Mouse (Mus musculus): ENCODE measurements around the gene Med13l. TPM values are rescaled to one million over a fixed set of nuclear protein-coding genes. Genes with fewer than 3 reads are reported as not detected.

The Med13l gene
- polyA plus RNA-seq, 1 experiment from 2014 or later, result 5.9 TPM

DNA sequence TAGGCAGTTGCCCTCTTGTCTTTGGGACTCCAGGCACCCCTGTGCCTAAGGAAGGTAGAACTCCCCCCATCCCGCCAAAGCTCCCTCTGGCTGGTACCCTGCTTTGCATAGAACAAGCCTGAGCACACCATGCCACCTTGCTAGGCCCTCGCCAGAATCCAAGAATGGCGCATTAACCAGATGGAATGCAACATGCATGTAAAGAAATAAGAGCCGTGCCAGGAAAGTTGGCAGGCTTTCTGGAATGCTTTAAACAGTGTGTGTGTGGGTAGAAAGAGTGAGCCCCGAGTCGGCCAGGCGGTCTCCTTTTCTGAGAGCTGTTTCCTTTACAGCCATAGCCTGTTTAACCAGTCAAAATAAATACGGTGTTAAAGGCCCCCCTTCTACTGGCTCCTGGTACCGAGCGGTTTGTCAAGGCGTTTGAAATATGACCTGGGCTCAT, 45.2 kb upstream of the Med13l start:
- WGBS (ENCODE audit: insufficient replicate concordance), result 43% methylated on average over 11 of the region's 11 CpGs
- ATAC-seq (no peak), DNase-seq (no peak)
- Histone ChIP-seq H3K4me2 (ENCODE audit: low read depth, low read length) (no peak overlapping the region), H3K9ac (replicated peaks) (no peak overlapping the region), H3K36me3 (replicated peaks; ENCODE audit: insufficient read depth, low read length) (no peaks in the 10 kb centered on the region), H3K4me1 (ENCODE audit: insufficient read depth) (peaks cover 22% of the 10 kb centered on the region), H3K27me3 (ENCODE audit: insufficient read depth, low read length) (peaks cover 28% of the 10 kb centered on the region), H3K9me3 (ENCODE audit: low read length) (no peaks in the 10 kb centered on the region), H3K4me3 (ENCODE audit: low read depth, low read length) (no peak overlapping the region), H3K27ac (ENCODE audit: low read depth) (no peak overlapping the region)
- TF ChIP-seq CTCF (IDR thresholded peaks at IDR 0.05; ENCODE audit: low read depth) (no peak), EP300 (IDR thresholded peaks at IDR 0.05; ENCODE audit: low read depth) (no peak)

DNA sequence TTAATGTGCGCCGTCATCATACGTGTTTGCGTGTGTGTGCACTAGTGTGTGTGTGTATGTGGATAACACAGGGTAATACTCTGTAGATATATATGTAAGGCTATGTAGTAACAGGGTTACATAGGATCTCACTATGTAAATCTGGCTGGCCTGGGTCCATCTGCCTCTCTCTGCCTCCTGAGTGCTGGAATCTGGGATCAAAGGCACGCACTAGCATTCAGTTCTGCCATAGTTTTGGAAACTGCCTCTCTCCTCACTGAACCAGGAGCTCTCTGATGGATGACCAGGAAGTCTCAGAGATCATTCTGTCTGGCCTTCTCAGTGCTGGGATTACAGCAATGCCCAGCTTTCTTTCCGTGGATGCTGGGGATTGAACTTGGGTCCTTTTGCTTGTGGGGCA, 44.4 kb upstream of the Med13l start:
- Histone ChIP-seq H3K4me1 (ENCODE audit: insufficient read depth) (peaks cover 22% of the 10 kb centered on the region), H3K4me3 (ENCODE audit: low read depth, low read length) (no peak overlapping the region), H3K9me3 (ENCODE audit: low read length) (no peaks in the 10 kb centered on the region), H3K9ac (replicated peaks) (no peak overlapping the region), H3K27me3 (ENCODE audit: insufficient read depth, low read length) (peaks cover 28% of the 10 kb centered on the region), H3K4me2 (ENCODE audit: low read depth, low read length) (no peak overlapping the region), H3K27ac (ENCODE audit: low read depth) (no peak overlapping the region), H3K36me3 (replicated peaks; ENCODE audit: insufficient read depth, low read length) (no peaks in the 10 kb centered on the region)
- 85% methylated on average over 6 of the region's 6 CpGs for WGBS (ENCODE audit: insufficient replicate concordance)
- TF ChIP-seq EP300 (IDR thresholded peaks at IDR 0.05; ENCODE audit: low read depth), result no peak
- no peak for TF ChIP-seq CTCF (IDR thresholded peaks at IDR 0.05; ENCODE audit: low read depth)
- ATAC-seq, result no peak
- no peak for DNase-seq

DNA sequence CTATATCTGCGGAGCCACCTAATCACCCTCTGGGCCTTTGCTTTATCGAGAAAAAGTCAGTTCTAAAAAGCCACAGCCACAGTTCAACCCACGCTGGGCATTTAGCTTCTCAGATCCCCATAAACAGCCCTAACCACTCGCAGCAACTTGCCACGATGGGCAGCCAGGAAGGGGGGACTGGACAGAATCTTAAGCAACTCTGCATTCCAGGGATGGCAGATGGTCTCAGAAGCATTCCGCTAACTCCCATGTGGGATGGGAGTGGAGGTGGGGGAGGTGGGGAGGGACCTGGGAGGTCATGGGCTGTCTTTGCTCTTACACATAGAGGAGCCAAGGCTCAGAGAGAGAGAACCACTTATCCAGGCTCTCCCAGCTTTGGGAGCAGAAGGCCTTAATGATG, 44.0 kb upstream of the Med13l start:
- TF ChIP-seq EP300 (IDR thresholded peaks at IDR 0.05; ENCODE audit: low read depth) (no peak), CTCF (IDR thresholded peaks at IDR 0.05; ENCODE audit: low read depth) (no peak)
- Histone ChIP-seq H3K27me3 (ENCODE audit: insufficient read depth, low read length) (peaks cover 28% of the 10 kb centered on the region), H3K27ac (ENCODE audit: low read depth) (no peak overlapping the region), H3K36me3 (replicated peaks; ENCODE audit: insufficient read depth, low read length) (no peaks in the 10 kb centered on the region), H3K4me2 (ENCODE audit: low read depth, low read length) (no peak overlapping the region), H3K9ac (replicated peaks) (no peak overlapping the region), H3K4me1 (ENCODE audit: insufficient read depth) (peaks cover 22% of the 10 kb centered on the region), H3K4me3 (ENCODE audit: low read depth, low read length) (no peak overlapping the region), H3K9me3 (ENCODE audit: low read length) (no peaks in the 10 kb centered on the region)
- DNase-seq, result no peak
- whole genome bisulfite sequencing (ENCODE audit: insufficient replicate concordance), result 53% methylated on average over 6 of the region's 6 CpGs
- ATAC-seq, result no peak

DNA sequence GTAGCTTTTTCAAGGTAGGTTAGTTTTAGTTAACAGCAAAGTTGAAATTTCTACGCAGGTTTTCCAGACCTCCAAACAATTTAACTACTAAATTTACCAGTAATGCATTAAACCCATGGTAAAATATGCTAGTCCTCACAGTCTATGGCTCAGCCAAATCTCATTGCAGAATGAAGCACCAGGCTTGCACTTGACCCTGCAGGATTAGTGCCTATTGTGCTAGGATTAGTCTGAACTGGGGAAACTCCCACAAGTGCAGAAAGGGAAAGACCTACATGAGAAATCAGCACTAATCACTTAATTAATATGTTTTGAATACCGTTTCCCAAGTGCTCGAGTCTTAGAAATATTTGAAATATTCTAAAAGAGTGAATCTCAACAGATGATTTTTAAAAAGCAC, 40.0 kb upstream of the Med13l start:
- TF ChIP-seq CTCF (IDR thresholded peaks at IDR 0.05; ENCODE audit: low read depth), result no peak
- TF ChIP-seq EP300 (IDR thresholded peaks at IDR 0.05; ENCODE audit: low read depth), result no peak
- Histone ChIP-seq H3K4me2 (ENCODE audit: low read depth, low read length) (no peak overlapping the region), H3K27me3 (ENCODE audit: insufficient read depth, low read length) (peaks cover 14% of the 10 kb centered on the region), H3K36me3 (replicated peaks; ENCODE audit: insufficient read depth, low read length) (no peaks in the 10 kb centered on the region), H3K9me3 (ENCODE audit: low read length) (no peaks in the 10 kb centered on the region), H3K9ac (replicated peaks) (no peak overlapping the region), H3K4me1 (ENCODE audit: insufficient read depth) (0 out of 2 replicates have a peak, but pooled peaks cover 3% of the 10 kb centered on the region), H3K4me3 (ENCODE audit: low read depth, low read length) (no peak overlapping the region), H3K27ac (ENCODE audit: low read depth) (no peak overlapping the region)
- whole genome bisulfite sequencing (ENCODE audit: insufficient replicate concordance), result 71% methylated on average over 3 of the region's 3 CpGs
- DNase-seq (no peak), ATAC-seq (no peak)

DNA sequence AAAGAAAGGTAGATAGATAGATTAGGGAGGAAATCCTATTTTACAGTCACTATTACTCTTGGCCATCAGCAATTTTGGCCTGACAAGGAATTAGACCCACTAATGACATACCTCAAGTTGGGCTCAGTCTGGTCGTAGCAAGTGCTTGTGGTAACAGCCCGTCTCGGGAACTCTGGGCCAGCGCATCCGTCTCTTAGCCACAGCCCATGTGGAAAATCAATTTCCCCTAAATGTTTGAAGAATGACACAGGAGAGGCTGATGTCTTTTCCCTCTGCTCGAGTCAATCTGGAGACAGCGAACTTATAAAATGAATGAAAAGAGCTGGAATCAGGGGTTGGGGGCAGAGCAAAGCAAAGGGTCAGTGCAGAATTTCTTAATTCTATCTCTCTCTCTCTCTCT, 36.1 kb upstream of the Med13l start:
- Histone ChIP-seq H3K4me2 (ENCODE audit: low read depth, low read length) (no peak overlapping the region), H3K27ac (ENCODE audit: low read depth) (no peak overlapping the region), H3K9ac (replicated peaks) (no peak overlapping the region), H3K9me3 (ENCODE audit: low read length) (no peaks in the 10 kb centered on the region), H3K27me3 (ENCODE audit: insufficient read depth, low read length) (0 out of 2 replicates have a peak, but pooled peaks cover 2% of the 10 kb centered on the region), H3K36me3 (replicated peaks; ENCODE audit: insufficient read depth, low read length) (no peaks in the 10 kb centered on the region), H3K4me3 (ENCODE audit: low read depth, low read length) (no peak overlapping the region), H3K4me1 (ENCODE audit: insufficient read depth) (no peaks in the 10 kb centered on the region)
- TF ChIP-seq CTCF (IDR thresholded peaks at IDR 0.05; ENCODE audit: low read depth) (no peak), EP300 (IDR thresholded peaks at IDR 0.05; ENCODE audit: low read depth) (no peak)
- ATAC-seq (no peak), DNase-seq (no peak)
- 74% methylated on average over 7 of the region's 7 CpGs for WGBS (ENCODE audit: insufficient replicate concordance)

DNA sequence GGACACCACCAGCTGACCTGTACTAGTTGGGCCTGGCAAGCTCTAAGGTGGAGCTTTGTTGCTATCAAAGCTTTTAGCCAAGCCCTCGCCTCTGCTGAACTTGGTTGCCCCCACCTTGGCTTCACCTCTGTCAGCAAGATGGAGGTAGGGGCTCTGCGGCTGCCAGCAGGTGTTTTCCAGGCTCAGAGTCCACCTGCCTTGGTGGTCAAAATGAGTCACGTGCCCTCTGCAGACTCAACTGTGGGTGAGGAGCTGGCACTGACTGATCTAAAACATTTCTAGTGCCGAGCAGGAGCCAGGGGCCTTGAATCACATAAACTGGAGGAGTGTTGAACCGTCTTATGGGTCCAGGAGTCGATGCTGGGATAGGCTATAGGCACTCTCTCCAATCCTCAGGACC, 34.8 kb upstream of the Med13l start:
- ATAC-seq, result no peak
- DNase-seq, result no peak
- Histone ChIP-seq H3K9ac (replicated peaks) (no peak overlapping the region), H3K27me3 (ENCODE audit: insufficient read depth, low read length) (0 out of 2 replicates have a peak, but pooled peaks cover 2% of the 10 kb centered on the region), H3K36me3 (replicated peaks; ENCODE audit: insufficient read depth, low read length) (no peaks in the 10 kb centered on the region), H3K4me1 (ENCODE audit: insufficient read depth) (no peaks in the 10 kb centered on the region), H3K27ac (ENCODE audit: low read depth) (no peak overlapping the region), H3K4me2 (ENCODE audit: low read depth, low read length) (no peak overlapping the region), H3K9me3 (ENCODE audit: low read length) (no peaks in the 10 kb centered on the region), H3K4me3 (ENCODE audit: low read depth, low read length) (no peak overlapping the region)
- 76% methylated on average over 6 of the region's 6 CpGs for WGBS (ENCODE audit: insufficient replicate concordance)
- TF ChIP-seq CTCF (IDR thresholded peaks at IDR 0.05; ENCODE audit: low read depth) (no peak), EP300 (IDR thresholded peaks at IDR 0.05; ENCODE audit: low read depth) (no peak)

DNA sequence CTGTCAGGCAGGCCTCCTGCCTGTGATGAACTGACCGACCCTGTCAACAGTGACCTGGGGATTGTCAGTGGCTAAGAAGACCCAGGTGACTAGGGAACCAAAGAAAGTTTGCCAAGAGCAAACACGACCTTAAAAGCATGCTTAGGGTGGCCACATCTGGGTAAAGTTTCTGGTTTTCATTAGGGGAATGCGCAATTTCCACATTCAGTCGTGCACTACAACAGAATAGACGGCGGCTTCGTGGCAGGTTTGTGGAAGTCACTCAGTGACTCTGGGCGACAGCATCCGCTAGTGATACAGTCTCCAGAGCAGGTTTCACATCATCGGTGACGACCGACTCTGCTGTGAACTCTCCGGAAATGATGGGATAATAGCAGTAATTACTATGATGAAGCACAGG, 34.0 kb upstream of the Med13l start:
- no peak overlapping the region for H3K4me2 ChIP-seq (ENCODE audit: low read depth, low read length)
- no peaks in the 10 kb centered on the region for H3K4me1 ChIP-seq (ENCODE audit: insufficient read depth)
- H3K36me3 ChIP-seq (replicated peaks; ENCODE audit: insufficient read depth, low read length), result no peaks in the 10 kb centered on the region
- 0 out of 2 replicates have a peak, but pooled peaks cover 2% of the 10 kb centered on the region for H3K27me3 ChIP-seq (ENCODE audit: insufficient read depth, low read length)
- H3K27ac ChIP-seq (ENCODE audit: low read depth), result no peak overlapping the region
- no peak for TF ChIP-seq CTCF (IDR thresholded peaks at IDR 0.05; ENCODE audit: low read depth)
- 72% methylated on average over 13 of the region's 13 CpGs for WGBS (ENCODE audit: insufficient replicate concordance)
- no peak for ATAC-seq
- no peak for DNase-seq
- no peaks in the 10 kb centered on the region for H3K9me3 ChIP-seq (ENCODE audit: low read length)
- no peak overlapping the region for H3K4me3 ChIP-seq (ENCODE audit: low read depth, low read length)
- no peak overlapping the region for H3K9ac ChIP-seq (replicated peaks)
